Mouse (Mus musculus) lung, postnatal 0 days (tissue): ENCODE measurements around the gene Lpp.

Experiments used
- CTCF ChIP-seq: IDR thresholded peaks from 2 replicates; pipeline ENCODE4 v1.5.1; 2016; ENCODE audit warnings: antibody characterized with exemption, mild to moderate bottlenecking
- EP300 ChIP-seq: IDR thresholded peaks from 2 replicates; pipeline ENCODE4 v1.6.1; 2016; ENCODE audit warnings: antibody characterized with exemption, mild to moderate bottlenecking, control low read depth

- TF ChIP-seq CTCF (no peak), EP300 (no peak)
Measured at GRCm38 (mm10) chr16:24441338-24441737, 48.0 kb downstream of the Lpp start.
